Mouse (Mus musculus): Measurements from ENCODE around the gene Trmt2b. TPM values are rescaled to one million over a fixed set of nuclear protein-coding genes. Genes with fewer than 3 reads are reported as not detected.
"Not testable (repeated sequence)": the region's sequence is repeated elsewhere in the genome, so short reads cannot be mapped to it uniquely, and the experiment has no call there.

The Trmt2b gene
- polyA plus RNA-seq (2016; fragmentation: Nextera tagmentation; extraction: Ambion mirVana): 35.8 and 37.6 TPM in 2 replicates

DNA sequence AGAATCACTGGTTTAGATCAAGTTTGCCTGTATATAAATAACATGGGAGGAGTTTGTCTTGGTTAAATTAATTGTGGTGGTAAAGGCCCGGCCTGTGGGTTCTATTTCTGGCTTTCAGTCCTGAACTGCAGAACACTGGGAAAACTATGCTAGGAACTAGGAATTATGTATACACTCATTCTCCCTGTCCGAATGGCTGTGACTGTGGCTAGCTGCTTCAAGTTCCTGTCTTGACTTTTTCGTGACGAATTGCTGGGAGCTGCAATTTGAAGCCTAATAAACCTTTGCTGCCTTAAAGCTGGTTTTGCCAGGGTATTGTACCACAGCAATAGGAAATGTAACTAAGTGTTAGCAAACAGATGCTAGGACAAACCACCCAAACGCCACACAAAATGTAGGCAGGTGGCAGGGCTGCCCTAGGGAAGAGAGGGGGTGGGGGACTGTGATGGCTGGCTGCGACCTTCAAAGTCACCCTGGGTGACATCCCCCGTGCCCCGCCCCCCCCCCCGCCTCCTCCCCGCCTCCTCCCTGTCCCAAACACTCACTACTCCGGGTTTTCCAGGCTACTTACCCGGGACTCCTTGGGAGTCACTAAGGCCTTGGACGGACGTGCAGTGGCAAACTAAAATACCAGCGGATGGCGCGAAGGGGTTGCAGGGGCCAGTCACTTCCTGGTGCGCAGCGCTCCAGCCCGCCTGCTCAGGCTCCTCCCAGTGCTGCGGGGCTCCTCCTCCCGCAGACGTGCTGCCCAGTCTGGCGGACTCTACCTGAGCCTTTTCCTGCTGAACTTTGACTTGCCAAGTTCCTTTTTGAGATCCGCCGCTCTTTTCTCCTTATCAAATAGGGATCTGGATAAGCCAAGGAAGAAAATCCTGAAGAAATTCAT lies at the start of gene Trmt2b:
Gene Trmt2b (minus strand): TSS at position 710 of the 886 bp plus-strand sequence.
- Histone ChIP-seq H3K4me1 (replicated peaks) (no peaks in the 10 kb centered on the region), H3K36me3 (no peaks in the 10 kb centered on the region), H3K27me3 (replicated peaks) (no peaks in the 10 kb centered on the region), H3K4me3 (peak within 1 kb of the TSS; percentile 53), H3K9ac (peak within 1 kb of the TSS; percentile 65), H3K9me3 (replicated peaks) (no peaks in the 10 kb centered on the region), H3K4me2 (peak within 1 kb of the TSS; percentile 63), H3K27ac (ENCODE audit: poor library complexity, severe bottlenecking) (peak within 1 kb of the TSS; percentile 93)
- 11% methylated on average over 26 of the region's 26 CpGs for WGBS
- peak; percentile 93 for ATAC-seq (ENCODE audit: insufficient number of reproducible peaks, low FRiP score)

DNA sequence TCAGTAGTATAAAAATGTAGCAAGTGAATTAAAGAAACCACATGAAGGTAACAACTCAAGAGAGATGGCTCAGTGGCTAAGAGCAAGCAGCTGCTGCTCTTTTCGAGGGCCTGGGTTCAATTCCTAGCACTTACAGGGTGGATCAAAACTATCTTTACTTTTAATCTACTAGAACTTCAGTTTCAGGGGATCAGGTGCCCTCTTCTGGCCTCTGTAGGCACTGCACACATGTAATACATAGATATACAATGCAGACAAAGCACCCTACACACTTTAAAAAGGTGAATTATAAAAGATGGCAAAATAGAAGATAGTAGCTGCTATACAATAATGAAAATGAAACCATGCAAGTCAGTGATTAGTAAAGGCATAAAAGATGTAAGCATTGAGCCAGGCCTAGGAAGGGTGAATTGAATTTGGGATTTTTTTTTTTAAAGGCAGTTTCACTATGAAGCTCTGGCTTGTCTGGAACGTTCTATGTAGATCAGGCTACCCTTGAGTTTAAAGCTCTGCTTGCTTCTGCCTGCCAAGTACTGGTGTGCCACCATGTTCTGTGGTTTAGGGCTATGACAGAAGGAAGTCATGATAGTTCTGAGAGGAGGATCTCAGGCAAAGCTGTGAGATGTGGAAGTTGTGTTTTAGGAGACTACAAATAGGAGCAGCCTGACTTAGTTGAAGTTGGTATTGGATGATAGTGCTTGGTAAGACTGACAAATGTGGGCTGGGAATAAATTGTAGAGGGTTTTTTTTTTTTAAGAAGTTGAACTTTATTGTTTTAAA lies 42.6 kb upstream of the Trmt2b start:
- Histone ChIP-seq H3K4me2 (no peak overlapping the region), H3K4me1 (replicated peaks) (no peaks in the 10 kb centered on the region), H3K4me3 (no peak overlapping the region), H3K9me3 (replicated peaks) (no peaks in the 10 kb centered on the region), H3K9ac (no peak overlapping the region), H3K36me3 (peaks cover 11% of the 10 kb centered on the region), H3K27me3 (replicated peaks) (no peaks in the 10 kb centered on the region), H3K27ac (ENCODE audit: poor library complexity, severe bottlenecking) (no peak overlapping the region)
- ATAC-seq (ENCODE audit: insufficient number of reproducible peaks, low FRiP score): no peak
- WGBS: 81% methylated on average over 2 of the region's 2 CpGs

- H3K9ac ChIP-seq; ATAC-seq (ENCODE audit: insufficient number of reproducible peaks, low FRiP score); H3K4me3 ChIP-seq; H3K9me3 ChIP-seq (replicated peaks); H3K36me3 ChIP-seq; H3K4me1 ChIP-seq (replicated peaks); H3K27me3 ChIP-seq (replicated peaks); H3K27ac ChIP-seq (ENCODE audit: poor library complexity, severe bottlenecking); H3K4me2 ChIP-seq: not testable (repeated sequence)
- WGBS: 89% methylated on average over 7 of the region's 7 CpGs
Observed at GRCm38 (mm10) chrX:134311193-134311592, 34.4 kb upstream of the Trmt2b start.

GRCm38 (mm10) chrX:134308275-134308634 lies 31.5 kb upstream of the Trmt2b start:
- H3K4me3 ChIP-seq: peak overlapping the region; percentile 55
- 31% methylated on average over 9 of the region's 9 CpGs for WGBS
- H3K4me1 ChIP-seq (replicated peaks): 0 out of 2 replicates have a peak, but pooled peaks cover 3% of the 10 kb centered on the region
- no peak overlapping the region for H3K27ac ChIP-seq (ENCODE audit: poor library complexity, severe bottlenecking)
- H3K9me3 ChIP-seq (replicated peaks): no peaks in the 10 kb centered on the region
- H3K9ac ChIP-seq: peak overlapping the region; percentile 56
- no peaks in the 10 kb centered on the region for H3K27me3 ChIP-seq (replicated peaks)
- ATAC-seq (ENCODE audit: insufficient number of reproducible peaks, low FRiP score): peak; percentile 61
- peak overlapping the region; percentile 65 for H3K4me2 ChIP-seq
- 0 out of 2 replicates have a peak, but pooled peaks cover 3% of the 10 kb centered on the region for H3K36me3 ChIP-seq

DNA sequence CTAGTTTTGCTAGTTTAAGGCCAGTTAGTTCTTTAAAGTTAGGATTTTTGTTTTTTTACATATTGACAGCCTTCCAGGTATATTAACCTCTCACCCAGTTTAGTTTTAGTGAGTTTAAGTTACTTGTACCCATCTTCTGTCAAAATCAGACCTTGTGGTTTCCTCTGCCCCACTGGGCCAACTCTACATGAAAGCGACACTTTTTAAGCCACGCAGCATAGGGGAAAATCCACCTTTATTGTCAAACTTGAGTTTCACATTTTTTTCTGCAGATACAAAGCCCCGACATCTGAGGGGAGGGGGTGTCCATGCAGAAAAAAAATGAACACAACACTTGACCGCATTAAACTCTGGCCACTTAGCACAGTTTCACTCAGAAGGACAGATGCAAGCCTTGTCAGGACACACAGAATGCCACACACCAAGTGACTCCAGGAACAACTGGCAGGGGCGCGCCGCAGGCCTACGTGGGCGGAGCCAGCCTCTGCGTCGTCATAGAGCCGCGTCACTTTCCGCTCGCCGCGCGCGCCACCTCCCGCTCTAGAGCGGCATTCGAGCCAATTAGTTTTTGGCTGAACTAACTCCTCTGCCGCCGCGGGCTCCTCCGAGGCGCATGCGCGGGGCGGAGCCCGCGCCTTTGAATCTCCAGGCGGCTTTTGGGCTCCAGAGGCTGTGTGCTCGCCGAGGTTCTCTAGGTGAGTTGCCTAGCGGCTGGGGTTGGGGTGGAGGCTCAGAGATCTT lies 30.9 kb upstream of the Trmt2b start, which contains the start of gene Cenpi:
Gene Cenpi (plus strand): TSS at position 551 of the 741 bp plus-strand sequence.
- 0 out of 2 replicates have a peak, but pooled peaks cover 1% of the 10 kb centered on the region for H3K36me3 ChIP-seq
- H3K27ac ChIP-seq (ENCODE audit: poor library complexity, severe bottlenecking): 0 out of 2 replicates have a peak within 1 kb of the TSS, but pooled peaks have one; percentile 47
- peak within 1 kb of the TSS; percentile 55 for H3K4me3 ChIP-seq
- H3K4me1 ChIP-seq (replicated peaks): 0 out of 2 replicates have a peak, but pooled peaks cover 3% of the 10 kb centered on the region
- no peaks in the 10 kb centered on the region for H3K9me3 ChIP-seq (replicated peaks)
- peak; percentile 96 for ATAC-seq (ENCODE audit: insufficient number of reproducible peaks, low FRiP score)
- H3K27me3 ChIP-seq (replicated peaks): no peaks in the 10 kb centered on the region
- H3K4me2 ChIP-seq: peak within 1 kb of the TSS; percentile 65
- H3K9ac ChIP-seq: peak within 1 kb of the TSS; percentile 56
- 18% methylated on average over 36 of the region's 36 CpGs for whole genome bisulfite sequencing

DNA sequence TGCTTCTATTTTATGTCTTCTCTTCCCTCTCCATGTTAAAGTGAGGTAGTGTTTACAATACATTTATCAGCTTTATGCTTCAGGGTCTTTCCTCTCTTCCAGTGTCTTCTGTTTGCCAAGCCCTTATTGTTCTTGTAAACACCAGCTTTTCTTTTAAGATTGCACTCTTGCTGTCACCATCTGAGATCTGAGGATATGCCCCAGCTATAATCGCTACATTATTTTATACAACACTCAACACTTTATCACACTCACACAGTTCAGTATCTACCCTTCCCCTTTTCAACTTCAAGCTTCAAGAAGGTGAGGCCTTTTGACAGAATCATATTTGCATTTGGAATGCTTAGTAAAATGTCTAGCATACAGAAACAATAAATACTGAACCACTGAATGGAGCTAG lies 26.5 kb upstream of the Trmt2b start:
- Histone ChIP-seq H3K4me3 (no peak overlapping the region), H3K4me2 (no peak overlapping the region), H3K4me1 (replicated peaks) (no peaks in the 10 kb centered on the region), H3K27me3 (replicated peaks) (no peaks in the 10 kb centered on the region), H3K27ac (ENCODE audit: poor library complexity, severe bottlenecking) (no peak overlapping the region), H3K9ac (no peak overlapping the region), H3K36me3 (no peaks in the 10 kb centered on the region), H3K9me3 (replicated peaks) (no peaks in the 10 kb centered on the region)
- no peak for ATAC-seq (ENCODE audit: insufficient number of reproducible peaks, low FRiP score)
- WGBS: 76% methylated on average over 1 of the region's 1 CpGs

GRCm38 (mm10) chrX:134300219-134300618 lies 23.4 kb upstream of the Trmt2b start:
- Histone ChIP-seq H3K27ac (ENCODE audit: poor library complexity, severe bottlenecking) (no peak overlapping the region), H3K9me3 (replicated peaks) (no peaks in the 10 kb centered on the region), H3K36me3 (no peaks in the 10 kb centered on the region), H3K9ac (no peak overlapping the region), H3K4me3 (no peak overlapping the region), H3K4me1 (replicated peaks) (0 out of 2 replicates have a peak, but pooled peaks cover 3% of the 10 kb centered on the region), H3K4me2 (no peak overlapping the region), H3K27me3 (replicated peaks) (0 out of 2 replicates have a peak, but pooled peaks cover 2% of the 10 kb centered on the region)
- no peak for ATAC-seq (ENCODE audit: insufficient number of reproducible peaks, low FRiP score)
- 67% methylated on average over 5 of the region's 5 CpGs for WGBS

GRCm38 (mm10) chrX:134297195-134297594 lies 20.4 kb upstream of the Trmt2b start:
- H3K4me2 ChIP-seq: peak overlapping the region; percentile 84; the same call in 1 of the 2 replicates
- no peak for ATAC-seq (ENCODE audit: insufficient number of reproducible peaks, low FRiP score)
- H3K27me3 ChIP-seq (replicated peaks): peaks cover 16% of the 10 kb centered on the region
- H3K4me1 ChIP-seq (replicated peaks): 0 out of 2 replicates have a peak, but pooled peaks cover 3% of the 10 kb centered on the region
- 41% methylated on average over 4 of the region's 4 CpGs for WGBS
- H3K4me3 ChIP-seq: 0 out of 2 replicates have a peak overlapping the region, but pooled peaks have one; percentile 52
- H3K9ac ChIP-seq: no peak overlapping the region
- H3K36me3 ChIP-seq: no peaks in the 10 kb centered on the region
- H3K9me3 ChIP-seq (replicated peaks): no peaks in the 10 kb centered on the region
- H3K27ac ChIP-seq (ENCODE audit: poor library complexity, severe bottlenecking): no peak overlapping the region

DNA sequence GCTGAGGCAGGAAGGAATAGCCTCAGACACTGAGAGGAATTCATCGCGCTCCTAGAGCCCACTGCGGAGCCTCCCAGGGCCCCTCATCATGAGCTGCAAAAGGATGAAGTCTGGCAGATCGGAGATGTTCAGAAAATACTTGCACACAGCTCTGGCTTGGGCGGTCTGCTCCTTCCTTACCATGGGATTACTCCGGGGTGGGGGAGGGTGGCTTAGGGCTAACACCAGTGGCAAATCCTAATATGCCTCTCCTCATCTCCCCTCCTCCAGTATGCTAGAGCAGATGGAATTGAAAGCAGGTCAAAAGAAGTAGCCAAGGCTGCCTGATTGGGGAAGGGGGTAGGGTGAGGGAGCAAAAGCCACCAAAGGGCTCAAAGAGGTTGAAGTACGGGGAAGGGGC lies 20.0 kb upstream of the Trmt2b start:
- ATAC-seq (ENCODE audit: insufficient number of reproducible peaks, low FRiP score): no peak
- H3K9ac ChIP-seq: no peak overlapping the region
- peak overlapping the region; percentile 52; the same call in 1 of the 2 replicates for H3K4me3 ChIP-seq
- 26% methylated on average over 7 of the region's 7 CpGs for WGBS
- H3K27ac ChIP-seq (ENCODE audit: poor library complexity, severe bottlenecking): no peak overlapping the region
- H3K36me3 ChIP-seq: no peaks in the 10 kb centered on the region
- H3K4me1 ChIP-seq (replicated peaks): 0 out of 2 replicates have a peak, but pooled peaks cover 3% of the 10 kb centered on the region
- H3K27me3 ChIP-seq (replicated peaks): peaks cover 21% of the 10 kb centered on the region
- peak overlapping the region; percentile 84 for H3K4me2 ChIP-seq
- no peaks in the 10 kb centered on the region for H3K9me3 ChIP-seq (replicated peaks)

DNA sequence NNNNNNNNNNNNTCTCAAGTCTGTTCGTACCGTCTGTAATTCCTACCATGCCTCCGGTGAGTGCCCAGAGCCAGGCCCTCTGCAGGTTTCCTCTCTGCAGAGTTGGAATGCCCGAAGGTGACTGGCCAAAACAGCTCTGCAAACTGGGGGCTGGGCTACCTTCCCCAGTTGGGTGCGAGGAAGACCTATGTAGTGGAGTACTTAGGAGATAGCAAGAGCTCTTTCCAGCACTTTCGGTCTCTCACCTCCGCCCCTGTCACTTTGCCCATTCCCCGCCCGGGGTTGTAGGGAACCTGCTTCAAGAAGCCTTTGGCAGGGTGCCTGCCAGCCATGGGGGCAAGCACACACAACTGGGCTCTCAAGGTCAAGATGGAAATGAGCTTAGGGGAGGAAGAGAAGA lies 19.5 kb upstream of the Trmt2b start:
- no peak for ATAC-seq (ENCODE audit: insufficient number of reproducible peaks, low FRiP score)
- H3K27ac ChIP-seq (ENCODE audit: poor library complexity, severe bottlenecking): no peak overlapping the region
- 18% methylated on average over 9 of the region's 9 CpGs for WGBS
- H3K27me3 ChIP-seq (replicated peaks): peaks cover 21% of the 10 kb centered on the region
- no peak overlapping the region for H3K9ac ChIP-seq
- peak overlapping the region; percentile 84 for H3K4me2 ChIP-seq
- 0 out of 2 replicates have a peak, but pooled peaks cover 3% of the 10 kb centered on the region for H3K4me1 ChIP-seq (replicated peaks)
- no peaks in the 10 kb centered on the region for H3K36me3 ChIP-seq
- peak overlapping the region; percentile 52 for H3K4me3 ChIP-seq
- no peaks in the 10 kb centered on the region for H3K9me3 ChIP-seq (replicated peaks)
